Mouse (Mus musculus): ENCODE data around the gene Syvn1. TPM values are rescaled to one million over a fixed set of nuclear protein-coding genes. Genes with fewer than 3 reads are reported as not detected.

The Syvn1 gene
- total and polyA plus RNA-seq, 3 experiments: 14.3 to 55.0 TPM; not detected in 1

DNA sequence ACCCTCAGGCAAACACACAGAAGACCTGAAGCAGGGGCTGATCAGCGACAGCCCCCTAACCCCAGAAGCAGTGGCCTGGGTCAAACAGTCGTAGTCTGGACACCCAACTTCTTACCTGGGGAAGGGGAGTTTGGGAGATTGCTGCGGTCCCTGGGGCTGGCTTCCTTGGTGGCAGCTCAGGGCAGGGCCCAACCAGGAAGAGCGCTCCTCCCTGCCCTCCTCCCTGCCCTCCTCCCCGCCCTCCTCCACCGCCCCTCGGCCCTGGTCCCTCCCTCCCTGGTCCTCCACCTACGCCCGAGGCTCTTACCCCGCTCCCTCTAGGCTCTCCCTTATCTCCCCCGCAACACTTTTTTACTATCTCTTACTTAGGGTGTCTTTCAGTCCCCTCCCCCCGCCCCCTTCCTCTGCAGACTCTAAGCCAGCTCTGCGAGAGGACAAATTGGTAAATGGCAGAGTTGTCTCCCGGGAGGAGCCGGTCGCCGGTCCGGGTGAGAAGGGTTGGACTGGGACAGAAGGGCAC, 31.3 kb upstream of the Syvn1 start (continued):
- TF ChIP-seq CTCF (IDR thresholded peaks at IDR 0.05 in 2 of 3, conservative IDR thresholded peaks at IDR 0.05 in 1 of 3; ENCODE audit: control insufficient read depth in 1 of 3, insufficient read depth in 1 of 3, low read depth in 2 of 3, low read length in 3 of 3, poor library complexity in 1 of 3, severe bottlenecking in 1 of 3) (no peak), MYB (IDR thresholded peaks at IDR 0.05; ENCODE audit: low read depth, low read length) (no peak), MYC (IDR thresholded peaks at IDR 0.05; ENCODE audit: low read depth, low read length) (no peak), ELF1 (IDR thresholded peaks at IDR 0.05; ENCODE audit: low read depth, low read length) (peak; percentile 87), TAL1 (IDR thresholded peaks at IDR 0.05; ENCODE audit: low read length) (peak; percentile 37; the same call in 1 of the 2 replicates), MAZ (IDR thresholded peaks at IDR 0.05; ENCODE audit: low read depth, low read length) (peak; percentile 97), MEF2A (IDR thresholded peaks at IDR 0.05; ENCODE audit: extremely low read depth, insufficient replicate concordance, low read depth, low read length, poor library complexity, severe bottlenecking) (no peak), UBTF (IDR thresholded peaks at IDR 0.05; ENCODE audit: borderline replicate concordance, insufficient read depth, low read depth, low read length) (no peak), POLR2AphosphoS2 (IDR thresholded peaks at IDR 0.05; ENCODE audit: low read length) (peak; percentile 68), CHD2 (IDR thresholded peaks at IDR 0.05; ENCODE audit: low read length) (peak; percentile 61), NRF1 (IDR thresholded peaks at IDR 0.05; ENCODE audit: insufficient read depth, low read depth, low read length, poor library complexity, severe bottlenecking) (no peak), MAFK (IDR thresholded peaks at IDR 0.05; ENCODE audit: borderline replicate concordance, low read depth, low read length) (no peak), USF1 (IDR thresholded peaks at IDR 0.05; ENCODE audit: low read depth, low read length) (no peak), CHD1 (IDR thresholded peaks at IDR 0.05; ENCODE audit: low read depth, low read length) (no peak), BHLHE40 (IDR thresholded peaks at IDR 0.05; ENCODE audit: borderline replicate concordance, low read depth, low read length) (no peak), KAT2A (conservative IDR thresholded peaks at IDR 0.05; ENCODE audit: low read depth, low read length) (no peak; the same call in 1 of the 2 replicates)

DNA sequence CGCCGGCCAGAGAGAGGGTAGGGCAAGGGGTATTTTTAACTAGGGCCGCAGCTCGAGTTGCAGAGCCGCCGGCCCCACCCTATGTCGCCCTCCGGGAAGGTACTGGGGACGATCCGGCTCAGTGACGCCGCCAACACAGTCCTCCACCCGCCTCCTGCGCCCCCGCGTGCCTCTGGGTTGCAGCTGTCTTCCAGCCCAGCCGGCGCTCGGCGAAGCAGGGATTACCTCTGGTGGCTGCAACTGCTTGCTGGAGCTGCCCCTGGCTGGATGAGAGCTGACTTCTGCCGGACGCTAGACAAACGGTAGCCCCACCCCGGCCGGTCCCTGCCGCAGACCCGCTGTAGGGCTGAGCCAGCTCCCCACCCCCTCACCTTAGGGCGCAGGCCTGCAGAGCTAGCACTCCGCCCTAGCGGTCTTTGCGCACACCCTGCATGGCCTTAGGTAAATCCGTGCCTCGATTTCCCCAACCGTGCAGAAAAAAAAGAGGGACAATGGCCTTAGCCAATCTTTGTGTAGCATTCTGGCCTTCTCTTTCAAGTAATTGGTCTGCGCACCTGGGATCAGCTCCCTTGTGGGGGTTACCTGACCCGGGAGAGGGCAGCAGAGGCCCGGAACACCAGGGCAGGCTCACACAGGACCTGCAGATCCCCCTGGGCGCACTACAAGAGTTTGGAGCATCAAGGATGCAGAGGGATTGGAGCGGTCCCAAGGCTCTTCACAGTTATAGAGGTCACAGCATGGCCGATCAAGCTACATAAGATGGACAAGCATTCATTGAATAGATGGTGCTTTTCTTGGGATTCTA, 30.7 kb upstream of the Syvn1 start, which contains the start of gene Capn1:
Gene Capn1, minus strand, starts transcription at position 387 of the 805 bp plus-strand sequence.
- H3K9ac ChIP-seq (ENCODE audit: control insufficient read depth, low read depth, low read length, poor library complexity, severe bottlenecking): peak within 1 kb of the TSS; percentile 89
- H3K27ac ChIP-seq (ENCODE audit: control insufficient read depth, low read depth, low read length): peak within 1 kb of the TSS; percentile 82
- peaks cover 10% of the 10 kb centered on the region for H3K79me2 ChIP-seq (ENCODE audit: control insufficient read depth, insufficient read depth, low read length, poor library complexity)
- peak within 1 kb of the TSS; percentile 86 to 89 for H3K4me3 ChIP-seq (ENCODE audit: control insufficient read depth in 1 of 2, insufficient read depth in 1 of 2, low read depth in 2 of 2, low read length in 2 of 2)
- peaks cover 0 to 18% of the 10 kb centered on the region in 2 experiments; a peak in 2 of 4 replicates for H3K36me3 ChIP-seq (ENCODE audit: control insufficient read depth in 1 of 2, insufficient read depth in 2 of 2, low read length in 2 of 2)
- peak; percentile 53; the same call in 1 of the 2 replicates for TF ChIP-seq UBTF (IDR thresholded peaks at IDR 0.05; ENCODE audit: borderline replicate concordance, insufficient read depth, low read depth, low read length)
- 0 out of 2 replicates have a peak, but pooled peaks have one; percentile 9 for TF ChIP-seq MAZ (IDR thresholded peaks at IDR 0.05; ENCODE audit: low read depth, low read length)
- TF ChIP-seq NRF1 (IDR thresholded peaks at IDR 0.05; ENCODE audit: insufficient read depth, low read depth, low read length, poor library complexity, severe bottlenecking): peak; percentile 35; the same call in 1 of the 2 replicates
- TF ChIP-seq TBP (IDR thresholded peaks at IDR 0.05; ENCODE audit: low read depth, low read length): no peak
- TF ChIP-seq POLR2A (IDR thresholded peaks at IDR 0.05; ENCODE audit: control insufficient read depth in 1 of 2, insufficient read depth in 1 of 2, low read depth in 1 of 2, low read length in 2 of 2, poor library complexity in 1 of 2): no peak
- TF ChIP-seq MYB (IDR thresholded peaks at IDR 0.05; ENCODE audit: low read depth, low read length): no peak
- peak; percentile 6; the same call in 1 of the 2 replicates for TF ChIP-seq SMC3 (IDR thresholded peaks at IDR 0.05; ENCODE audit: low read depth, low read length)
- TF ChIP-seq BHLHE40 (IDR thresholded peaks at IDR 0.05; ENCODE audit: borderline replicate concordance, low read depth, low read length): no peak
- TF ChIP-seq CTCF (IDR thresholded peaks at IDR 0.05 in 2 of 3, conservative IDR thresholded peaks at IDR 0.05 in 1 of 3; ENCODE audit: control insufficient read depth in 1 of 3, insufficient read depth in 1 of 3, low read depth in 2 of 3, low read length in 3 of 3, poor library complexity in 1 of 3, severe bottlenecking in 1 of 3): peak in 2 of 3 experiments; percentile 26 to 40; a peak in 3 of 6 replicates
- 0 out of 2 replicates have a peak, but pooled peaks have one; percentile 3 for TF ChIP-seq RCOR1 (IDR thresholded peaks at IDR 0.05; ENCODE audit: low read depth, low read length)
- TF ChIP-seq MAX (IDR thresholded peaks at IDR 0.05; ENCODE audit: low read length): no peak
- TF ChIP-seq ZNF384 (IDR thresholded peaks at IDR 0.05; ENCODE audit: low read depth, low read length): no peak
- no peaks in the 10 kb centered on the region for H3K9me3 ChIP-seq (replicated peaks; ENCODE audit: insufficient read depth, low read length)
- H3K27me3 ChIP-seq (ENCODE audit: control insufficient read depth in 1 of 2, insufficient read depth in 2 of 2, low read length in 2 of 2): no peaks in the 10 kb centered on the region
- peaks cover 4 to 22% of the 10 kb centered on the region in 2 experiments; a peak in 3 of 4 replicates for H3K4me1 ChIP-seq (ENCODE audit: control insufficient read depth in 1 of 2, insufficient read depth in 2 of 2, low read length in 2 of 2)
- DNase-seq (ENCODE audit: low read depth, low spot score): no peak
